Mouse (Mus musculus) heart, embryonic 11.5 days (tissue): ENCODE data around the gene Wnt5b. TPM values are rescaled to one million over a fixed set of nuclear protein-coding genes. Genes with fewer than 3 reads are reported as not detected.

Source experiments
- ATAC-seq: fragments of 200-750 bp; cut with Nextera tagmentation; replicated peaks from 2 replicates; pipeline ENCODE4 v1.8.0; 2017; ENCODE audit warnings: moderate library complexity; ENCODE audit not compliant: insufficient number of reproducible peaks, low FRiP score, low TSS enrichment
- H3K27ac ChIP-seq: fragments of 300-500 bp; sonication (generic); 2 replicates; pipeline ENCODE4 v1.5.1; 2014; ENCODE audit warnings: mild to moderate bottlenecking, low read depth, low read length
- H3K27me3 ChIP-seq: fragments of 300-500 bp; sonication (generic); 2 replicates; pipeline ENCODE4 v1.6.1; 2014; ENCODE audit warnings: mild to moderate bottlenecking, low read length, mixed read lengths; ENCODE audit not compliant: control insufficient read depth, insufficient read depth
- H3K36me3 ChIP-seq: fragments of 300-500 bp; sonication (generic); 2 replicates; pipeline ENCODE4 v1.6.1; 2014; ENCODE audit warnings: mild to moderate bottlenecking, low read length, moderate library complexity, mixed read lengths; ENCODE audit not compliant: control insufficient read depth, insufficient read depth
- H3K4me1 ChIP-seq: fragments of 300-500 bp; sonication (generic); 2 replicates; pipeline ENCODE4 v1.6.1; 2014; ENCODE audit warnings: low read length; ENCODE audit not compliant: control insufficient read depth, insufficient read depth
- H3K4me2 ChIP-seq: fragments of 300-500 bp; sonication (generic); 2 replicates; pipeline ENCODE4 v1.6.1; 2014; ENCODE audit warnings: mild to moderate bottlenecking, moderate library complexity
- H3K4me3 ChIP-seq: fragments of 300-500 bp; sonication (generic); 2 replicates; pipeline ENCODE4 v1.5.1; 2014; ENCODE audit warnings: low read depth, low read length
- H3K9ac ChIP-seq: fragments of 300-500 bp; sonication (generic); 2 replicates; pipeline ENCODE4 v1.6.1; 2014; ENCODE audit warnings: mild to moderate bottlenecking, low read depth, low read length, moderate library complexity
- H3K9me3 ChIP-seq: fragments of 300-500 bp; sonication (generic); replicated peaks from 2 replicates; pipeline ENCODE4 v1.6.1; 2016; ENCODE audit warnings: low read length; ENCODE audit not compliant: control insufficient read depth
- WGBS: fragments of 180-500 bp; shearing (Covaris S2); extraction: QIAGEN DNeasy Blood & Tissue Kit; methylation state at CpG from one replicate; pipeline ENCODE4 v1.1.7; 2014; ENCODE audit not compliant: insufficient replicate concordance; 5-methylcytosine and 5-hydroxymethylcytosine counted together
- polyA plus RNA-seq: library from polyadenylated mRNA; unstranded; fragments of >200 nt; fragmentation: Nextera tagmentation; extraction: Ambion mirVana; gene quantifications from 2 replicates; pipeline ENCODE4 v1.2.1, GENCODE M21; 2014

Gene Wnt5b
- polyA plus RNA-seq, 1 experiment from 2014 or later = 7.3 TPM

DNA sequence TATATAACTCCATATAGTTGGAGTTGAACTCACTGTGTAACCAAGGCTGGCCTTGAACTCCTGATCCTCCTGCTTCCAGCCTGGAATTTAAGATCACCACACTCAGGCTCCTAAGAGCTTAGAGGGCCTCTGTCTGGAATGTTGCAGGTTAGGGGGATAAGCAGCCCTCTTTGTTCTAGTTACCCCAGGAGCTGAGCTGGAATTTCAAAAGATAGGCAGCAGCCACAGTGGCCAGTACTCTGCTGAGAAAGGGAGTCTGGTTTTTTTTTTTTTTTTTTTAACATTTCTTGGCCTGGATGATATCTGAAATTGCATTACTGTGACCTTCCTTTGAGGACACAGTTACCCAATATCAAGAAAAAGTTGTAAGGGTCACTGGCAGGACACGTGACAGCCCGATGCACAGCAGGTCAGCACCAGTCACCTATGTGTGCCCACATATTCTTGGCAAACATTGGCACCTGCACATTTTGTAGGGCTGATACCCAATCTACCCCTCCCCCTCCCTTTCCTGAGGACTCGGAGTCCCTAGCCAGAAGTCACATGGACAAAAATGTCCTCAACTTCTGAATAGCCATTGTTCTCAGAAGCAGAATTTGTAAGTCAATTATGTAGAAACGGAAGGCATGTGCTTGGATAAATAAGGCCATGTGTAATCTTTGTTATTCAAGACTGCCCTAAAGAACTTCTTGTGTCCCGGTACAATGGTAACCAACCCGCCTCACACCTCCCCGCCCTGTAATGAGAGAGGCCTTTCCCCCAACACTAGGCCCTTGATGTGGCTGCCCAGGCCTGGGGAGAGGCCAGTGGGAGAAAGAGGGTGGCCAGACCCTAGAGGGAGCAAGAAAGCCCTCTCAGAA, 125.5 kb downstream of the Wnt5b start:
- no peaks in the 10 kb centered on the region for H3K9me3 ChIP-seq
- H3K36me3 ChIP-seq = no peaks in the 10 kb centered on the region
- H3K27ac ChIP-seq = peak overlapping the region; percentile 42; the same call in 1 of the 2 replicates
- no peaks in the 10 kb centered on the region for H3K27me3 ChIP-seq
- peaks cover 12% of the 10 kb centered on the region; the same call in 1 of the 2 replicates for H3K4me1 ChIP-seq
- no peak overlapping the region for H3K4me3 ChIP-seq
- WGBS = 43% methylated on average over 7 of the region's 7 CpGs
- 0 out of 2 replicates have a peak, but pooled peaks have one; percentile 28 for ATAC-seq
- no peak overlapping the region for H3K9ac ChIP-seq
- no peak overlapping the region for H3K4me2 ChIP-seq

DNA sequence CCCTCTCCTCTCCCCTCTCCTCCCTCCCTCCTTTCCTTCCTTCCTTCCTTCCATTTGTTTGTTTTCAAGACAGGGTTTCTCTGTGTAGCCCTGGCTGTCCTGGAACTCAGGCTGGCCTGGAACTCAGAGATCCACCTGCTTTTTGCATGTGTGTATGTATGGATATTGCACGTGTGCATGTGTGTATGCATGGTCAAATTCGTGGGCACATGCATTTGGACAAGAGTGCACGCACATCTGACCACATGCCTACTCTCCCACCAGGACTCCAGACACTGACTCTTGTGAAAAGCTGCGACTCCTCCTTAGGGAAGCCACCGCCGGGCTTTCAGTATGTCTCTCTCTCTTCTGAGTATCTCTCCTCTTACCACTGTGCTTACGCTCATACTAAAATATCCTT, 126.3 kb downstream of the Wnt5b start:
- Histone ChIP-seq H3K9ac (no peak overlapping the region), H3K4me2 (no peak overlapping the region), H3K27me3 (no peaks in the 10 kb centered on the region), H3K4me3 (no peak overlapping the region), H3K9me3 (no peaks in the 10 kb centered on the region), H3K4me1 (peaks cover 12% of the 10 kb centered on the region; the same call in 1 of the 2 replicates), H3K36me3 (no peaks in the 10 kb centered on the region), H3K27ac (no peak overlapping the region)
- no peak for ATAC-seq
- WGBS = 73% methylated on average over 7 of the region's 7 CpGs

- Histone ChIP-seq H3K27ac (no peak within 1 kb of the TSS), H3K9ac (0 out of 2 replicates have a peak within 1 kb of the TSS, but pooled peaks have one; percentile 5), H3K9me3 (no peaks in the 10 kb centered on the region), H3K4me3 (peak within 1 kb of the TSS; percentile 22), H3K4me1 (peaks cover 12% of the 10 kb centered on the region; the same call in 1 of the 2 replicates), H3K27me3 (no peaks in the 10 kb centered on the region), H3K4me2 (peak within 1 kb of the TSS; percentile 63), H3K36me3 (no peaks in the 10 kb centered on the region)
- 4% methylated on average over 12 of the region's 12 CpGs for WGBS
- ATAC-seq = 0 out of 2 replicates have a peak, but pooled peaks have one; percentile 25
These were observed 126.8 kb downstream of the Wnt5b start, which contains the start of gene Adipor2 for GRCm38 (mm10) chr6:119417354-119417753. TSS of gene Adipor2 (minus strand) at chr6:119417704.

GRCm38 (mm10) chr6:119416643-119417042, 127.5 kb downstream of the Wnt5b start:
- no peak overlapping the region for H3K9ac ChIP-seq
- H3K4me1 ChIP-seq = peaks cover 12% of the 10 kb centered on the region; the same call in 1 of the 2 replicates
- no peaks in the 10 kb centered on the region for H3K9me3 ChIP-seq
- no peaks in the 10 kb centered on the region for H3K36me3 ChIP-seq
- ATAC-seq = no peak
- WGBS = 71% methylated on average over 6 of the region's 6 CpGs
- peak overlapping the region; percentile 63; the same call in 1 of the 2 replicates for H3K4me2 ChIP-seq
- H3K27me3 ChIP-seq = no peaks in the 10 kb centered on the region
- H3K27ac ChIP-seq = no peak overlapping the region
- H3K4me3 ChIP-seq = no peak overlapping the region

GRCm38 (mm10) chr6:119414262-119415043, 129.7 kb downstream of the Wnt5b start:
- no peaks in the 10 kb centered on the region for H3K27me3 ChIP-seq
- H3K4me1 ChIP-seq = peaks cover 9% of the 10 kb centered on the region; the same call in 1 of the 2 replicates
- ATAC-seq = no peak
- no peak overlapping the region for H3K27ac ChIP-seq
- no peak overlapping the region for H3K4me2 ChIP-seq
- 80% methylated on average over 15 of the region's 15 CpGs for WGBS
- H3K4me3 ChIP-seq = no peak overlapping the region
- no peaks in the 10 kb centered on the region for H3K9me3 ChIP-seq
- no peaks in the 10 kb centered on the region for H3K36me3 ChIP-seq
- no peak overlapping the region for H3K9ac ChIP-seq

GRCm38 (mm10) chr6:119412588-119412987, 131.6 kb downstream of the Wnt5b start:
- no peaks in the 10 kb centered on the region for H3K27me3 ChIP-seq
- H3K27ac ChIP-seq = no peak overlapping the region
- H3K4me3 ChIP-seq = no peak overlapping the region
- 68% methylated on average over 4 of the region's 4 CpGs for WGBS
- H3K9me3 ChIP-seq = no peaks in the 10 kb centered on the region
- no peak overlapping the region for H3K9ac ChIP-seq
- H3K4me2 ChIP-seq = no peak overlapping the region
- ATAC-seq = no peak
- 0 out of 2 replicates have a peak, but pooled peaks cover 3% of the 10 kb centered on the region for H3K4me1 ChIP-seq
- H3K36me3 ChIP-seq = no peaks in the 10 kb centered on the region

DNA sequence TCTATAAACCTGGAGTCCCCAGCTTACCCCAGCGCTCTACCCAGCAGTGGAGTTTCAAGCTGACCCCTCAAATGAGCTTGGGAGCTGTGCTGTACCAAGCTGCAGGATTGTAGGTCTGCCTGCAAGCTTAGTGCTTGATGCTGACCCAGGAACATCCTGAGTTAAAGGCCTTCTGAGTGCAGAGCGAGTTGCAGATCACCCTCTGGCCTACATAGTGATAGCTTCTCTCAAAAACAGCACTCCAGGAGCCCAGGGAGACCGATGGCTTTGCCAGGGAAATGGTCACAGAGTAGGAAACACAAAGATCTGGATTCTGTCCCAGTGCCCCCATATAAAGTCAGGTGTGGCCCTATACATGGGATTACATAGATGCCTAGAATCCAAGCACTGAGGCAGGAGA, 132.6 kb downstream of the Wnt5b start:
- Histone ChIP-seq H3K27me3 (no peaks in the 10 kb centered on the region), H3K27ac (no peak overlapping the region)

DNA sequence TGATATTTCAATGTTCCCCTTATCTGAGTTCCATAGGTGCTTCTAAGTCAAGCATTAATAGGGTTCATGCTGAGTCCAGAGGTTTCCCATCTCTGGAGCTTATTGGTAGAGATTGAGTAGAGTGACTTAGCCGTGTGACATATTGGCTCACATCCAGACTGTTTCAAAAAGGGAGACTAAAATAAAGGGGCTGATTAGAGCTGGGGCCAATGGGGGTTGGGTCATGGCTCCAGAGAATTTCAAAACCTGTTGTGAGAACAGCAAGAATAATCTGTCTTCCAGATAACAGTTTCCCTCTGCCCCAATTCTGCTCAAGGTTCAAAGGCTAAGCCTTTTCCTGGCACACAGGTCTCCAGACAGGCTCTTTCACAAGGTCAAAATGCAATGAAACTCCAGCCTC, 134.4 kb downstream of the Wnt5b start:
- Histone ChIP-seq H3K9ac (no peak overlapping the region), H3K27ac (no peak overlapping the region), H3K4me2 (no peak overlapping the region), H3K9me3 (no peaks in the 10 kb centered on the region), H3K27me3 (no peaks in the 10 kb centered on the region), H3K36me3 (no peaks in the 10 kb centered on the region), H3K4me3 (no peak overlapping the region), H3K4me1 (0 out of 2 replicates have a peak, but pooled peaks cover 3% of the 10 kb centered on the region)
- 36% methylated on average over 1 of the region's 1 CpGs for WGBS
- ATAC-seq = no peak

More for the DNA sequence above, 132.6 kb downstream of the Wnt5b start:
- WGBS = 76% methylated on average over 3 of the region's 3 CpGs
- ATAC-seq = no peak
- H3K4me3 ChIP-seq = no peak overlapping the region
- H3K4me1 ChIP-seq = 0 out of 2 replicates have a peak, but pooled peaks cover 3% of the 10 kb centered on the region
- no peaks in the 10 kb centered on the region for H3K9me3 ChIP-seq
- H3K9ac ChIP-seq = no peak overlapping the region
- no peaks in the 10 kb centered on the region for H3K36me3 ChIP-seq
- H3K4me2 ChIP-seq = no peak overlapping the region
